Mouse (Mus musculus): ENCODE data around the gene Gm20509. TPM values are rescaled to one million over a fixed set of nuclear protein-coding genes. Genes with fewer than 3 reads are reported as not detected.
A peak's percentile ranks its signal among the peaks of the same experiment; 100 is the strongest.

Gene Gm20509
- not detected in 2 replicates for total RNA-seq (2012; rRNA removed)

DNA sequence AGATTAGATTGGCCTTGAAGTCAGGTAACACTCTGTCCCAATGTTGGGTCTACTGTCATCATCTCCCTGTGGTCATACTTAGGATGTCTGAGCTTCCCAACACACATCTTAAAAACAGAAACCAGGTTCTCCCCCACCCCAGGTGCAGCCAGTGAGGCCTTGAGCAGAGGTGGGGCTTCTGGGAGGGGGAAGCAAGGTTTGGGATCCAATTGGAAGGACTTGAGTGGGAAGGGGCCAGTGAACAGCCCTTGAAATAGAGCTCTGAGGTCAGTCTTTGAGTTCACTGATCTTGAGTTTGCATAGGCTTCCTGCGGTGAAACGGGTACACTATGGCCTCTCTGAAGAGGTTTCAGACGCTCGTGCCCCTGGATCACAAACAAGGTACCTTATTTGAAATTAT is at the start of gene Gm20509:
TSS of gene Gm20509 (plus strand) at position 290 of the 400 bp plus-strand sequence.
- no peaks in the 10 kb centered on the region for H3K9me3 ChIP-seq (ENCODE audit: control insufficient read depth, insufficient read depth, low read depth, low read length)
- in situ Hi-C loops (cut with MboI; ENCODE audit: low sequenced_read_pairs in 2 of 2, unreplicated experiment in 2 of 2): no loop called here
- no peak for TF ChIP-seq ZC3H11A (IDR thresholded peaks at IDR 0.05; ENCODE audit: borderline replicate concordance, low read depth, low read length)
- TF ChIP-seq ZNF384 (IDR thresholded peaks at IDR 0.05; ENCODE audit: low read depth, low read length): no peak
- TF ChIP-seq MAFK (IDR thresholded peaks at IDR 0.05; ENCODE audit: insufficient read depth, low read depth, low read length): no peak
- no peak for TF ChIP-seq CHD2 (IDR thresholded peaks at IDR 0.05; ENCODE audit: low read depth, low read length)
- TF ChIP-seq HCFC1 (IDR thresholded peaks at IDR 0.05; ENCODE audit: borderline replicate concordance, insufficient read depth, low read length): no peak
- DNase-seq (ENCODE audit: low read depth, low spot score): no peak
- no peaks in the 10 kb centered on the region for H3K36me3 ChIP-seq (ENCODE audit: control insufficient read depth, insufficient read depth, low read length, poor library complexity, severe bottlenecking)
- no peak within 1 kb of the TSS; the same call in 1 of the 2 replicates for H3K27ac ChIP-seq (ENCODE audit: insufficient read depth, low read depth, low read length, poor library complexity, severe bottlenecking)
- peak within 1 kb of the TSS; percentile 57 to 75 for H3K4me3 ChIP-seq (ENCODE audit: insufficient read depth in 1 of 2, low read depth in 1 of 2, low read length in 2 of 2, poor library complexity in 1 of 2, severe bottlenecking in 1 of 2)
- peak within 1 kb of the TSS; percentile 72 for H3K9ac ChIP-seq (ENCODE audit: insufficient read depth, low read depth, low read length, poor library complexity, severe bottlenecking)
- peaks cover 9 to 19% of the 10 kb centered on the region in 2 experiments for H3K4me1 ChIP-seq (ENCODE audit: control insufficient read depth in 2 of 2, insufficient read depth in 2 of 2, low read length in 2 of 2, poor library complexity in 1 of 2)

DNA sequence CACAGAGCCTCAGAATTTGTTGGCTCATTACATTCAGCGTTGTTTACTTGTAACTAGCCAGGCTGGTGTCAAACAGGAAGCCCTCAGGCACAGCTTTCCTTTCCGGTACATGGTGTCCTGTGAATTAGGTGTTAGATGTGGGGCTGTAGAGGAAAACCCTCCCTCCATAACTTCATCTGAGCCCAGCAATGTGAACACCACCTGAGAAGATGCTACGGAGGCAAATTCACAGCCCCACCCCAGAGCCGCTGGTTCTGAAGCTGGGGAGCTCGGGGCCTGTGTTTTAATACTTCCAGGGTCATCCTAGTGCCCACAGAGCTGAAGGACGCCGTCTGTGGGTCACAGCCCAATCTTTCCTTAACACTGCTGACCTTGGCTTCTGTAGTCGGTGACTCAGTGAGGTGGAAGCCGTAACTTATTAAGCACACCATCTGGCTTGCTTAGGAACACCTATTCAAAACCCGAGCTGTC is 46.8 kb upstream of the Gm20509 start:
- H3K36me3 ChIP-seq (ENCODE audit: control insufficient read depth, insufficient read depth, low read length, poor library complexity, severe bottlenecking): no peaks in the 10 kb centered on the region
- no peak for DNase-seq (ENCODE audit: low read depth, low spot score)
- no peaks in the 10 kb centered on the region for H3K9me3 ChIP-seq (ENCODE audit: control insufficient read depth, insufficient read depth, low read depth, low read length)
- no peak overlapping the region for H3K9ac ChIP-seq (ENCODE audit: insufficient read depth, low read depth, low read length, poor library complexity, severe bottlenecking)
- H3K4me1 ChIP-seq (ENCODE audit: control insufficient read depth in 2 of 2, insufficient read depth in 2 of 2, low read length in 2 of 2, poor library complexity in 1 of 2): peaks cover 5 to 11% of the 10 kb centered on the region in 2 experiments; a peak in 3 of 4 replicates
- peak overlapping the region; percentile 16; the same call in 1 of the 2 replicates for H3K27ac ChIP-seq (ENCODE audit: insufficient read depth, low read depth, low read length, poor library complexity, severe bottlenecking)
- in situ Hi-C loops (cut with MboI; ENCODE audit: low sequenced_read_pairs in 2 of 2, unreplicated experiment in 2 of 2): no loop called here
- TF ChIP-seq ZC3H11A (IDR thresholded peaks at IDR 0.05; ENCODE audit: borderline replicate concordance, low read depth, low read length): no peak
- no peak for TF ChIP-seq ZNF384 (IDR thresholded peaks at IDR 0.05; ENCODE audit: low read depth, low read length)
- H3K4me3 ChIP-seq (ENCODE audit: insufficient read depth in 1 of 2, low read depth in 1 of 2, low read length in 2 of 2, poor library complexity in 1 of 2, severe bottlenecking in 1 of 2): no peak overlapping the region

DNA sequence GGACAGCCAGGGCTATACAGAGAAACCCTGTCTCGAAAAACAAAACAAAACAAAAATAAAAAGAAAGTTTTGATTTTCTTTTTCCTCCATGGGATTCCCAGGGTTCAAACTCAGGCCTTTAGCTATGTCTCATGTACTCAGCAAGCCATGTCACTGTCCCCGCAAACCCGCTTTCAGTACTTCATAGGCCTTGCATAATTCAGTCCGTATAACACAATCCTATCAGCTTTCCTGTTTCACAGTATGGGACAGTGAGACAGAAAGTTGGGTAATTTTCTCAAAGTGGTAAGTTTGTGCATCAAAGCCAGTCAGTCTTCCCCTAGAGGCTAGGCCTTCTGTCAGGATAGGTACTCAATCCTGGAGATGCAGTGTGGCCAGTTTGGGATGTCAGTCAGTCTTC is 43.0 kb upstream of the Gm20509 start:
- no peak for DNase-seq (ENCODE audit: low read depth, low spot score)
- H3K27ac ChIP-seq (ENCODE audit: insufficient read depth, low read depth, low read length, poor library complexity, severe bottlenecking): no peak overlapping the region
- TF ChIP-seq ZC3H11A (IDR thresholded peaks at IDR 0.05; ENCODE audit: borderline replicate concordance, low read depth, low read length) (no peak), CHD2 (IDR thresholded peaks at IDR 0.05; ENCODE audit: low read depth, low read length) (no peak), MAFK (IDR thresholded peaks at IDR 0.05; ENCODE audit: insufficient read depth, low read depth, low read length) (no peak), HCFC1 (IDR thresholded peaks at IDR 0.05; ENCODE audit: borderline replicate concordance, insufficient read depth, low read length) (no peak), ZNF384 (IDR thresholded peaks at IDR 0.05; ENCODE audit: low read depth, low read length) (no peak)
- in situ Hi-C loops (cut with MboI; ENCODE audit: low sequenced_read_pairs in 2 of 2, unreplicated experiment in 2 of 2): no loop called here
- no peaks in the 10 kb centered on the region for H3K9me3 ChIP-seq (ENCODE audit: control insufficient read depth, insufficient read depth, low read depth, low read length)
- H3K4me1 ChIP-seq (ENCODE audit: control insufficient read depth in 2 of 2, insufficient read depth in 2 of 2, low read length in 2 of 2, poor library complexity in 1 of 2): peaks cover 9 to 21% of the 10 kb centered on the region in 2 experiments
- no peak overlapping the region for H3K4me3 ChIP-seq (ENCODE audit: insufficient read depth in 1 of 2, low read depth in 1 of 2, low read length in 2 of 2, poor library complexity in 1 of 2, severe bottlenecking in 1 of 2)
- H3K36me3 ChIP-seq (ENCODE audit: control insufficient read depth, insufficient read depth, low read length, poor library complexity, severe bottlenecking): no peaks in the 10 kb centered on the region
- no peak overlapping the region for H3K9ac ChIP-seq (ENCODE audit: insufficient read depth, low read depth, low read length, poor library complexity, severe bottlenecking)

DNA sequence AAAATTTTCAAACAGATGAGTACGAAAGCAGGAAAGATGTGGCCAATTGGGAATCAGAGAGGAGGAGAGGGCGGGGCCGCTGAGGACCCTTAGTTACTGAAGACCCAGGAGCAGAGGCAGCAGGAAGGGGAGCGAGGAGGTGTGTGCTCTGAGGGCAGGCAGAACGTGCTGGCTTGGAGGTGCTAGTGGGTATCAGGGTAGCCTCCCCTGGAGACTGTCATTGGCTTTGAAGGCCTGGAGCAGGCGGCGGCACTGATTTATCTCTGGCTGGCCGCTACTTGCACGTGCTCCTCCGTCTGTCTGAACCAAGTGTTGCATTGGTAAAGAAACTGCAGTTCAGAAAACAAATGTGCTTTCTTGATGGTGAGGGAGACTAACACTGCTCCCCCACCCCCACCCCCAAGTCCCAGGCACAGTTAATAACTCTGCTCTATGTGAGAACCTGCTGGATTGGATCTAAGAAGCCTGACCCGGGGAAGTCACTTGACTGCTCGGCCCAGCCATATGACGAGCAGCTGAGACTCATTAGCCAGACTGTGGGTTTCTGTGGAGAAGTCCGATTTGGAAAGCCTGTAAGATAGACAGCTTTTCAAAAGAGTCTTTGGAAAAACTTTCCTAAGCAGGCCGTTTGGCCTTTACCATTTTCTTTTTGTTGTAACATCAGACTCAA is 38.5 kb upstream of the Gm20509 start:
- in situ Hi-C loops (cut with MboI; ENCODE audit: low sequenced_read_pairs in 2 of 2, unreplicated experiment in 2 of 2): no loop called here
- H3K4me3 ChIP-seq (ENCODE audit: insufficient read depth in 1 of 2, low read depth in 1 of 2, low read length in 2 of 2, poor library complexity in 1 of 2, severe bottlenecking in 1 of 2): peak overlapping the region in 1 of 2 experiments; percentile 48; a peak in 2 of 4 replicates

More for the DNA sequence above, 38.5 kb upstream of the Gm20509 start:
- Histone ChIP-seq H3K27ac (ENCODE audit: insufficient read depth, low read depth, low read length, poor library complexity, severe bottlenecking) (no peak overlapping the region; the same call in 1 of the 2 replicates), H3K9ac (ENCODE audit: insufficient read depth, low read depth, low read length, poor library complexity, severe bottlenecking) (peak overlapping the region; percentile 47; the same call in 1 of the 2 replicates), H3K4me1 (ENCODE audit: control insufficient read depth in 2 of 2, insufficient read depth in 2 of 2, low read length in 2 of 2, poor library complexity in 1 of 2) (peaks cover 10 to 19% of the 10 kb centered on the region in 2 experiments; a peak in 3 of 4 replicates), H3K36me3 (ENCODE audit: control insufficient read depth, insufficient read depth, low read length, poor library complexity, severe bottlenecking) (no peaks in the 10 kb centered on the region), H3K9me3 (ENCODE audit: control insufficient read depth, insufficient read depth, low read depth, low read length) (no peaks in the 10 kb centered on the region)
- TF ChIP-seq MAFK (IDR thresholded peaks at IDR 0.05; ENCODE audit: insufficient read depth, low read depth, low read length) (no peak), HCFC1 (IDR thresholded peaks at IDR 0.05; ENCODE audit: borderline replicate concordance, insufficient read depth, low read length) (no peak), ZNF384 (IDR thresholded peaks at IDR 0.05; ENCODE audit: low read depth, low read length) (no peak), CHD2 (IDR thresholded peaks at IDR 0.05; ENCODE audit: low read depth, low read length) (no peak)
- no peak for DNase-seq (ENCODE audit: low read depth, low spot score)
